ENCODE assay signal across 10 mouse cellular contexts in the genomic region with DNA sequence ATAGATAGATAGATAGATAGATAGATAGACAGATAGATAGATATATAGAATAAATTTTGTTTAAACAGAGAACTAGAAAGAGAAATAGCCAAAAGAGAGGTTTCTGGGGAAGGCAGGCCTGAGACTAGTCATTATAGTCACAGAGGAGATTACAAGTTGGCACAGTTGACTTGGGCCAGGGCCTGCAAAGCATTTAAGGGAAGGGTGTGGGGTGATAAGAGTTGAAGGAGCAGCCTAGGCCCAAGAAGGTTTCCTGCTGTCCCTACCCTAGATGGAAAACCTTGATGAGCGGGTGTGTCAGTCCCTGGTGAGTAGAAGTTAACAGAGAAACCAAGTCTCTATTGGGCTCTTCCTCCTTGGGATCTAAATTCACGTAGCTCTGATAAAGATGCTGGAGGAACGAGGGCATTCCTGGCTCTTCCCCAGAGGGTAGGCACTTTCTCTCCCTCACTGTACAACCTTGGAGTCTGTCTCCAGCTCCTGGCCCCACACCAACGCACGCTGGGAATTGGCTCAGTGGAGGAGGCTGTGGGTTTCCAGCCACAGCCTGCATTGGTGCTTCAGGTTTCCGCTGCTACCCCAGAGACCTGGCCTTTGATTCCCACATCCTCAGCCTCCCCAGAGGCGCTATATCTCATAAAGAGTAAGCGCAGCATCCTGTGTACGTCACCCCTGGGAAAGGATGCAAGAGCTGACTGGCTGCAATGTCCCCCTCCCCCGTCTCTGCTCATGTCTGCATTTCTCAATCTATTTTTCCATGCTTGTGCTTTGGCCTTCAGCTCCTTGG. TPM values are rescaled to one million over a fixed set of nuclear protein-coding genes. Genes with fewer than 3 reads are reported as not detected.
A peak's percentile ranks its signal among the peaks of the same experiment; 100 is the strongest.
DNase-seq lines count a peak whose midpoint lies in the region; ATAC-seq and TF ChIP-seq lines count a peak whose summit lies in the region.
"Had no signal": no experiment of that assay in that cellular context is flagged by ENCODE, and none has a peak within 500 bp of the region (broad histone marks: within the 10 kb centered on the region; RNA-seq: fewer than 3 reads in every experiment).

No protein-coding gene starts in this region.

- no peaks in the 10 kb centered on the region for H3K4me1 ChIP-seq in kidney, embryonic 16.5 days (ENCODE audit: insufficient read depth, low read length)
- H3K4me1 ChIP-seq in brown adipose tissue, adult 24 weeks (ENCODE audit: control insufficient read depth, insufficient read depth, insufficient read length, low read length): no peaks in the 10 kb centered on the region; the same call in 1 of the 2 replicates
- peaks cover 9% of the 10 kb centered on the region for H3K4me1 ChIP-seq in heart, embryonic 12.5 days (replicated peaks)
- peaks cover 48% of the 10 kb centered on the region for H3K4me1 ChIP-seq in thymus, adult 2 months (replicated peaks; ENCODE audit: control insufficient read depth, insufficient read depth, low read length)
- H3K4me1 ChIP-seq in neural tube, embryonic 15.5 days: no peaks in the 10 kb centered on the region
- H3K4me1 ChIP-seq: midbrain, embryonic 12.5 days had no signal

- 62% methylated on average over 10 of the region's 10 CpGs for WGBS in kidney, embryonic 16.5 days
- 49% methylated on average over 10 of the region's 10 CpGs for WGBS in heart, embryonic 12.5 days
- WGBS in thymus, adult 2 months: 35% methylated on average over 10 of the region's 10 CpGs
- 65% methylated on average over 10 of the region's 10 CpGs for WGBS in neural tube, embryonic 15.5 days

- H3K9ac ChIP-seq in kidney, embryonic 16.5 days (replicated peaks; ENCODE audit: low read length): no peak overlapping the region
- H3K9ac ChIP-seq in heart, embryonic 12.5 days: no peak overlapping the region
- H3K9ac ChIP-seq in neural tube, embryonic 15.5 days (replicated peaks): no peak overlapping the region
- H3K9ac ChIP-seq: midbrain, embryonic 12.5 days had no signal

- no peak overlapping the region for H3K27ac ChIP-seq in kidney, embryonic 16.5 days (ENCODE audit: low read length)
- H3K27ac ChIP-seq in brown adipose tissue, adult 24 weeks (replicated peaks; ENCODE audit: low read depth, low read length): 0 out of 2 replicates have a peak overlapping the region, but pooled peaks have one; percentile 18
- H3K27ac ChIP-seq in heart, embryonic 12.5 days (ENCODE audit: poor library complexity, severe bottlenecking): no peak overlapping the region; the same call in 1 of the 2 replicates
- peak overlapping the region; percentile 95 for H3K27ac ChIP-seq in thymus, adult 2 months (ENCODE audit: control insufficient read depth, insufficient read depth, low read length)
- no peak overlapping the region for H3K27ac ChIP-seq in neural tube, embryonic 15.5 days (replicated peaks)
- H3K27ac ChIP-seq in gastrocnemius, adult 2 months: no peak overlapping the region; the same call in 1 of the 2 replicates
- H3K27ac ChIP-seq: midbrain, embryonic 12.5 days had no signal

- ATAC-seq in kidney, embryonic 16.5 days (ENCODE audit: low FRiP score, low TSS enrichment): no peak
- peak; percentile 63; the same call in 1 of the 2 replicates for ATAC-seq in heart, embryonic 12.5 days (ENCODE audit: insufficient number of reproducible peaks, low FRiP score)
- ATAC-seq in neural tube, embryonic 15.5 days (ENCODE audit: low FRiP score): no peak

- no peaks in the 10 kb centered on the region for H3K27me3 ChIP-seq in kidney, embryonic 16.5 days (ENCODE audit: insufficient read depth, low read length)
- H3K27me3 ChIP-seq in heart, embryonic 12.5 days (replicated peaks): no peaks in the 10 kb centered on the region
- H3K27me3 ChIP-seq in thymus, adult 2 months (ENCODE audit: control insufficient read depth, insufficient read depth, low read length): no peaks in the 10 kb centered on the region
- no peaks in the 10 kb centered on the region for H3K27me3 ChIP-seq in neural tube, embryonic 15.5 days (replicated peaks)
- H3K27me3 ChIP-seq: midbrain, embryonic 12.5 days had no signal

- H3K4me3 ChIP-seq in kidney, embryonic 16.5 days (ENCODE audit: low read length): no peak overlapping the region
- no peak overlapping the region for H3K4me3 ChIP-seq in brown adipose tissue, adult 24 weeks (ENCODE audit: insufficient read depth, low read depth, low read length)
- H3K4me3 ChIP-seq in heart, embryonic 12.5 days: no peak overlapping the region
- H3K4me3 ChIP-seq in thymus, adult 2 months (ENCODE audit: control insufficient read depth, insufficient read depth, low read length): peak overlapping the region; percentile 73
- no peak overlapping the region for H3K4me3 ChIP-seq in neural tube, embryonic 15.5 days (replicated peaks)
- no peak overlapping the region for H3K4me3 ChIP-seq in gastrocnemius, adult 2 months
- H3K4me3 ChIP-seq: midbrain, embryonic 12.5 days had no signal

- no peak for TF ChIP-seq CTCF in thymus, adult 2 months (IDR thresholded peaks at IDR 0.05; ENCODE audit: borderline replicate concordance, control insufficient read depth, extremely low read depth, insufficient read depth, low read length, poor library complexity)
- TF ChIP-seq CTCF in gastrocnemius, adult 2 months (IDR thresholded peaks at IDR 0.05): no peak

- H3K4me2 ChIP-seq in kidney, embryonic 16.5 days (replicated peaks; ENCODE audit: low read depth, low read length): no peak overlapping the region
- no peak overlapping the region for H3K4me2 ChIP-seq in heart, embryonic 12.5 days
- no peak overlapping the region for H3K4me2 ChIP-seq in neural tube, embryonic 15.5 days
- H3K4me2 ChIP-seq: midbrain, embryonic 12.5 days had no signal

- no peaks in the 10 kb centered on the region for H3K9me3 ChIP-seq in kidney, embryonic 16.5 days (ENCODE audit: low read length)
- 0 out of 2 replicates have a peak, but pooled peaks cover 3% of the 10 kb centered on the region for H3K9me3 ChIP-seq in heart, embryonic 12.5 days (replicated peaks)
- H3K9me3 ChIP-seq in neural tube, embryonic 15.5 days (replicated peaks): no peaks in the 10 kb centered on the region
- H3K9me3 ChIP-seq: G1E; midbrain, embryonic 12.5 days had no signal

- DNase-seq in kidney, postnatal 14 days: peak; percentile 25
- DNase-seq in thymus, adult 2 months: peak; percentile 77
- no peak for DNase-seq in urinary bladder, adult 18-20 months (ENCODE audit: low spot score in 2 of 2)
- DNase-seq in gastrocnemius, adult 2 months: no peak

- TF ChIP-seq POLR2A in thymus, adult 2 months (IDR thresholded peaks at IDR 0.05; ENCODE audit: control insufficient read depth, extremely low read depth, insufficient read depth, low read length, poor library complexity): no peak

- intact Hi-C loops in gastrocnemius, adult 2 months (cut with DNase I): no loop called here

- no peaks in the 10 kb centered on the region for H3K36me3 ChIP-seq in kidney, embryonic 16.5 days (ENCODE audit: insufficient read depth, low read length)
- H3K36me3 ChIP-seq in heart, embryonic 12.5 days: no peaks in the 10 kb centered on the region
- peaks cover 19% of the 10 kb centered on the region for H3K36me3 ChIP-seq in thymus, adult 2 months (ENCODE audit: control insufficient read depth, insufficient read depth, low read length)
- H3K36me3 ChIP-seq in neural tube, embryonic 15.5 days: no peaks in the 10 kb centered on the region
- H3K36me3 ChIP-seq: G1E; midbrain, embryonic 12.5 days had no signal

RNA-seq across cellular contexts. Expression of gene Cd4, which starts 3.1 kb away (rescaled TPM):
- polyA plus RNA-seq in kidney, embryonic 16.5 days (2015; fragmentation: Nextera tagmentation; extraction: Ambion mirVana): 0.10 and 0.28 TPM in 2 replicates
- not detected in 2 replicates for polyA plus RNA-seq in brown adipose tissue, adult 24 weeks (2012; ENCODE audit: insufficient read depth, insufficient read length, missing spikeins)
- not detected in 2 replicates for polyA plus RNA-seq in heart, embryonic 12.5 days (2016; fragmentation: Nextera tagmentation; extraction: Ambion mirVana)
- 549 and 565 TPM in 2 replicates for polyA plus RNA-seq in thymus, adult 2 months (2012; rRNA removed)
- polyA plus RNA-seq in neural tube, embryonic 15.5 days (2015; fragmentation: Nextera tagmentation; extraction: Ambion mirVana): 0.17 and 0.61 TPM in 2 replicates
- total RNA-seq in gastrocnemius, adult 2 months (2021): not detected
- polyA plus RNA-seq: G1E; midbrain, embryonic 12.5 days had no signal

RNA-seq across cellular contexts. Expression of gene Gpr162, which starts 21.1 kb away (rescaled TPM):
- polyA plus RNA-seq in kidney, embryonic 16.5 days (2015; fragmentation: Nextera tagmentation; extraction: Ambion mirVana): 1.1 and 1.4 TPM in 2 replicates
- 0.88 TPM in 1 of 2 replicates, not detected in the other for polyA plus RNA-seq in brown adipose tissue, adult 24 weeks (2012; ENCODE audit: insufficient read depth, insufficient read length, missing spikeins)
- 1.9 and 2.2 TPM in 2 replicates for polyA plus RNA-seq in heart, embryonic 12.5 days (2016; fragmentation: Nextera tagmentation; extraction: Ambion mirVana)
- 136 and 138 TPM in 2 replicates for polyA plus RNA-seq in thymus, adult 2 months (2012; rRNA removed)
- 28.9 and 33.8 TPM in 2 replicates for polyA plus RNA-seq in neural tube, embryonic 15.5 days (2015; fragmentation: Nextera tagmentation; extraction: Ambion mirVana)
- not detected for total RNA-seq in gastrocnemius, adult 2 months (2021)
- polyA plus RNA-seq: G1E had no signal

RNA-seq across cellular contexts. Expression of gene Lag3, which starts 26.6 kb away (rescaled TPM):
- 1.3 and 2.6 TPM in 2 replicates for polyA plus RNA-seq in kidney, embryonic 16.5 days (2015; fragmentation: Nextera tagmentation; extraction: Ambion mirVana)
- 12.2 and 15.1 TPM in 2 replicates for polyA plus RNA-seq in brown adipose tissue, adult 24 weeks (2012; ENCODE audit: insufficient read depth, insufficient read length, missing spikeins)
- polyA plus RNA-seq in heart, embryonic 12.5 days (2016; fragmentation: Nextera tagmentation; extraction: Ambion mirVana): 1.4 and 1.5 TPM in 2 replicates
- 27.7 and 30.1 TPM in 2 replicates for polyA plus RNA-seq in thymus, adult 2 months (2012; rRNA removed)
- 3.2 and 3.5 TPM in 2 replicates for polyA plus RNA-seq in neural tube, embryonic 15.5 days (2015; fragmentation: Nextera tagmentation; extraction: Ambion mirVana)
- under 1 TPM; 0.11 to 0.13 TPM for total RNA-seq in gastrocnemius, adult 2 months (2021)
- polyA plus RNA-seq: G1E had no signal

RNA-seq across cellular contexts. Expression of gene P3h3, which starts 27.4 kb away (rescaled TPM):
- polyA plus RNA-seq in kidney, embryonic 16.5 days (2015; fragmentation: Nextera tagmentation; extraction: Ambion mirVana): 10.4 and 19.3 TPM in 2 replicates
- polyA plus RNA-seq in brown adipose tissue, adult 24 weeks (2012; ENCODE audit: insufficient read depth, insufficient read length, missing spikeins): 2.7 and 3.8 TPM in 2 replicates
- polyA plus RNA-seq in heart, embryonic 12.5 days (2016; fragmentation: Nextera tagmentation; extraction: Ambion mirVana): 19.2 and 21.9 TPM in 2 replicates
- polyA plus RNA-seq in thymus, adult 2 months (2012; rRNA removed): 20.1 and 26.8 TPM in 2 replicates
- 22.2 and 24.0 TPM in 2 replicates for polyA plus RNA-seq in neural tube, embryonic 15.5 days (2015; fragmentation: Nextera tagmentation; extraction: Ambion mirVana)
- 1 to 10 TPM; 4.1 to 7.1 TPM for total RNA-seq in gastrocnemius, adult 2 months (2021)
- total RNA-seq: G1E had no signal
- polyA plus RNA-seq: G1E had no signal

RNA-seq across cellular contexts. Expression of gene Ptms, which starts 35.0 kb away (rescaled TPM):
- polyA plus RNA-seq in kidney, embryonic 16.5 days (2015; fragmentation: Nextera tagmentation; extraction: Ambion mirVana): 269 and 274 TPM in 2 replicates
- polyA plus RNA-seq in brown adipose tissue, adult 24 weeks (2012; ENCODE audit: insufficient read depth, insufficient read length, missing spikeins): 949 and 1,236 TPM in 2 replicates
- polyA plus RNA-seq in heart, embryonic 12.5 days (2016; fragmentation: Nextera tagmentation; extraction: Ambion mirVana): 233 and 243 TPM in 2 replicates
- 1,595 and 1,797 TPM in 2 replicates for polyA plus RNA-seq in thymus, adult 2 months (2012; rRNA removed)
- polyA plus RNA-seq in neural tube, embryonic 15.5 days (2015; fragmentation: Nextera tagmentation; extraction: Ambion mirVana): 637 and 745 TPM in 2 replicates
- 10 to 100 TPM; 65.5 to 99.4 TPM for total RNA-seq in gastrocnemius, adult 2 months (2021)

Comparison
In these comparisons a context has a peak if more than half of its experiments do, and no peak if none do; other contexts are left out.
1. DNase-seq: peak in kidney, postnatal 14 days (single experiment) and thymus, adult 2 months (single experiment); none in urinary bladder, adult 18-20 months (0 of 2) and gastrocnemius, adult 2 months (single experiment).
2. H3K27ac ChIP-seq: peak in brown adipose tissue, adult 24 weeks (single experiment) and thymus, adult 2 months (single experiment); none in kidney, embryonic 16.5 days (single experiment), heart, embryonic 12.5 days (single experiment), neural tube, embryonic 15.5 days (single experiment) and gastrocnemius, adult 2 months (single experiment).
3. RNA of gene Cd4, which starts 3.1 kb away (polyA plus RNA-seq): 549 to 565 TPM in thymus, adult 2 months; not detected in brown adipose tissue, adult 24 weeks, 0.17 to 0.61 TPM in neural tube, embryonic 15.5 days, 0.10 to 0.28 TPM in kidney, embryonic 16.5 days and not detected in heart, embryonic 12.5 days; every median in the first group is over 100 times any median in the second.